Comparison of ENCODE assay signal across 8 mouse cellular contexts in genomic region chr16:45676462-45676861, GRCm38 (mm10). TPM values are rescaled to one million over a fixed set of nuclear protein-coding genes. Genes with fewer than 3 reads are reported as not detected.
DNase-seq lines count a peak whose midpoint lies in the region; ATAC-seq and TF ChIP-seq lines count a peak whose summit lies in the region.

No protein-coding gene starts in this region.

- no peaks in the 10 kb centered on the region for H3K27me3 ChIP-seq in kidney, postnatal 0 days (ENCODE audit: insufficient read depth, low read length)
- H3K27me3 ChIP-seq in kidney, embryonic 16.5 days (ENCODE audit: insufficient read depth, low read length), result no peaks in the 10 kb centered on the region
- no peaks in the 10 kb centered on the region for H3K27me3 ChIP-seq in embryonic facial prominence, embryonic 14.5 days (replicated peaks; ENCODE audit: control insufficient read depth, insufficient read depth, low read length)

- H3K36me3 ChIP-seq in kidney, postnatal 0 days (ENCODE audit: insufficient read depth, low read length), result no peaks in the 10 kb centered on the region
- no peaks in the 10 kb centered on the region for H3K36me3 ChIP-seq in kidney, embryonic 16.5 days (ENCODE audit: insufficient read depth, low read length)
- no peaks in the 10 kb centered on the region for H3K36me3 ChIP-seq in embryonic facial prominence, embryonic 14.5 days (ENCODE audit: control insufficient read depth, insufficient read depth, low read length)

- H3K4me1 ChIP-seq in kidney, postnatal 0 days (replicated peaks; ENCODE audit: insufficient read depth, low read length), result no peaks in the 10 kb centered on the region
- H3K4me1 ChIP-seq in kidney, embryonic 16.5 days (ENCODE audit: insufficient read depth, low read length), result no peaks in the 10 kb centered on the region
- no peaks in the 10 kb centered on the region for H3K4me1 ChIP-seq in embryonic facial prominence, embryonic 14.5 days (ENCODE audit: control insufficient read depth, insufficient read depth, low read length)

- peak; percentile 39 for DNase-seq in adrenal gland, postnatal 10 days
- no peak for DNase-seq in adrenal gland, postnatal 4 days (ENCODE audit: low spot score in 2 of 2)
- peak; percentile 63 for DNase-seq in kidney, postnatal 0 days (ENCODE audit: low spot score)
- peak; percentile 56 for DNase-seq in A20 (ENCODE audit: low read depth, low spot score)
- peak; percentile 35 for DNase-seq in embryonic facial prominence, embryonic 14.5 days (ENCODE audit: low spot score)
- DNase-seq in spleen, postnatal 4 days (ENCODE audit: low spot score in 2 of 2), result no peak

- H3K4me2 ChIP-seq in kidney, postnatal 0 days (ENCODE audit: low read length), result no peak overlapping the region
- no peak overlapping the region for H3K4me2 ChIP-seq in kidney, embryonic 16.5 days (replicated peaks; ENCODE audit: low read depth, low read length)
- no peak overlapping the region for H3K4me2 ChIP-seq in embryonic facial prominence, embryonic 14.5 days (ENCODE audit: low read depth, low read length)

- no peak for ATAC-seq in kidney, postnatal 0 days (replicated peaks; ENCODE audit: low FRiP score, low read depth)
- ATAC-seq in kidney, embryonic 16.5 days (ENCODE audit: low FRiP score, low TSS enrichment), result no peak
- ATAC-seq in embryonic facial prominence, embryonic 14.5 days (ENCODE audit: low read depth), result no peak
- ATAC-seq in erythroblast, adult 5-6 weeks (replicated peaks; ENCODE audit: low FRiP score, poor library complexity, severe bottlenecking), result no peak

- no peak overlapping the region for H3K27ac ChIP-seq in kidney, postnatal 0 days
- H3K27ac ChIP-seq in kidney, embryonic 16.5 days (ENCODE audit: low read length), result no peak overlapping the region
- no peak overlapping the region for H3K27ac ChIP-seq in embryonic facial prominence, embryonic 14.5 days (replicated peaks; ENCODE audit: low read depth, low read length)

- 26% methylated on average over 1 of the region's 1 CpGs for WGBS in kidney, postnatal 0 days
- WGBS in kidney, embryonic 16.5 days, result 38% methylated on average over 1 of the region's 1 CpGs
- WGBS in embryonic facial prominence, embryonic 14.5 days, result 24% methylated on average over 1 of the region's 1 CpGs

- no peaks in the 10 kb centered on the region for H3K9me3 ChIP-seq in kidney, postnatal 0 days (replicated peaks; ENCODE audit: low read length)
- no peaks in the 10 kb centered on the region for H3K9me3 ChIP-seq in kidney, embryonic 16.5 days (ENCODE audit: low read length)
- no peaks in the 10 kb centered on the region for H3K9me3 ChIP-seq in embryonic facial prominence, embryonic 14.5 days (ENCODE audit: control insufficient read depth, low read length)

- no peak overlapping the region for H3K4me3 ChIP-seq in kidney, postnatal 0 days (replicated peaks; ENCODE audit: low read depth, low read length)
- H3K4me3 ChIP-seq in kidney, embryonic 16.5 days (ENCODE audit: low read length), result no peak overlapping the region
- H3K4me3 ChIP-seq in embryonic facial prominence, embryonic 14.5 days (ENCODE audit: low read depth, low read length), result no peak overlapping the region

- peak; percentile 76 for TF ChIP-seq CTCF in kidney, postnatal 0 days (IDR thresholded peaks at IDR 0.05; ENCODE audit: low read depth)

- H3K9ac ChIP-seq in kidney, postnatal 0 days (ENCODE audit: low read depth, low read length), result no peak overlapping the region
- H3K9ac ChIP-seq in kidney, embryonic 16.5 days (replicated peaks; ENCODE audit: low read length), result no peak overlapping the region
- no peak overlapping the region for H3K9ac ChIP-seq in embryonic facial prominence, embryonic 14.5 days (ENCODE audit: low read depth, low read length)

RNA-seq across cellular contexts. Expression of gene Tmprss7, which starts 17.0 kb away (rescaled TPM):
- under 1 TPM; 0.30 to 0.82 TPM for total RNA-seq in adrenal gland, postnatal 10 days (2021)
- total RNA-seq in adrenal gland, postnatal 4 days (2021), result under 1 TPM; 0.11 to 0.17 TPM
- 0.20 and 0.21 TPM in 2 replicates for polyA plus RNA-seq in kidney, postnatal 0 days (2015; fragmentation: Nextera tagmentation; extraction: Ambion mirVana)
- polyA plus RNA-seq in kidney, embryonic 16.5 days (2015; fragmentation: Nextera tagmentation; extraction: Ambion mirVana), result 0.08 and 0.10 TPM in 2 replicates
- not detected in 2 replicates for polyA plus RNA-seq in embryonic facial prominence, embryonic 14.5 days (2014; fragmentation: Nextera tagmentation; extraction: Ambion mirVana)
- 0.42 TPM in 1 of 2 replicates, not detected in the other for total RNA-seq in erythroblast, adult 5-6 weeks (2015; ENCODE audit: low replicate concordance)
- 0.28 TPM in 1 of 2 replicates, not detected in the other for total RNA-seq in erythroblast, adult 5-6 weeks (2017; ENCODE audit: low replicate concordance)

RNA-seq across cellular contexts. Expression of gene BC016579, which starts 22.6 kb away (rescaled TPM):
- total RNA-seq in adrenal gland, postnatal 10 days (2021), result under 1 TPM; 0.18 to 0.48 TPM
- total RNA-seq in adrenal gland, postnatal 4 days (2021), result under 1 TPM; 0.23 to 0.36 TPM
- polyA plus RNA-seq in kidney, postnatal 0 days (2015; fragmentation: Nextera tagmentation; extraction: Ambion mirVana), result 0.32 and 0.54 TPM in 2 replicates
- polyA plus RNA-seq in kidney, embryonic 16.5 days (2015; fragmentation: Nextera tagmentation; extraction: Ambion mirVana), result 0.21 and 0.27 TPM in 2 replicates
- 0.34 TPM in 1 of 2 replicates, not detected in the other for polyA plus RNA-seq in embryonic facial prominence, embryonic 14.5 days (2014; fragmentation: Nextera tagmentation; extraction: Ambion mirVana)
- total RNA-seq in erythroblast, adult 5-6 weeks (2015; ENCODE audit: low replicate concordance), result 2.7 TPM in 1 of 2 replicates, not detected in the other
- total RNA-seq in erythroblast, adult 5-6 weeks (2017; ENCODE audit: low replicate concordance), result 0.51 TPM in 1 of 2 replicates, not detected in the other

RNA-seq across cellular contexts. Expression of gene Tagln3, which starts 47.9 kb away (rescaled TPM):
- 10 to 100 TPM in 1 of 2 experiments, 1 to 10 TPM in 1; 7.1 to 12.1 TPM for total RNA-seq in adrenal gland, postnatal 10 days (2021)
- 10 to 100 TPM; 15.5 to 20.6 TPM for total RNA-seq in adrenal gland, postnatal 4 days (2021)
- polyA plus RNA-seq in kidney, postnatal 0 days (2015; fragmentation: Nextera tagmentation; extraction: Ambion mirVana), result 1.9 and 2.6 TPM in 2 replicates
- polyA plus RNA-seq in kidney, embryonic 16.5 days (2015; fragmentation: Nextera tagmentation; extraction: Ambion mirVana), result 6.8 and 9.3 TPM in 2 replicates
- polyA plus RNA-seq in embryonic facial prominence, embryonic 14.5 days (2014; fragmentation: Nextera tagmentation; extraction: Ambion mirVana), result 26.0 and 30.6 TPM in 2 replicates
- total RNA-seq in erythroblast, adult 5-6 weeks (2015; ENCODE audit: low replicate concordance), result 0.77 TPM in 1 of 2 replicates, not detected in the other
- 1.4 TPM in 1 of 2 replicates, not detected in the other for total RNA-seq in erythroblast, adult 5-6 weeks (2017; ENCODE audit: low replicate concordance)

Comparison
In these comparisons a context has a peak if more than half of its experiments do, and no peak if none do; other contexts are left out.
1. DNase-seq: peak in adrenal gland, postnatal 10 days (single experiment), kidney, postnatal 0 days (single experiment), A20 (single experiment) and embryonic facial prominence, embryonic 14.5 days (single experiment); none in adrenal gland, postnatal 4 days (0 of 2) and spleen, postnatal 4 days (0 of 2).